Mouse (Mus musculus) heart, postnatal 36 days (tissue): ENCODE measurements around the gene Rab28. TPM values are rescaled to one million over a fixed set of nuclear protein-coding genes. Genes with fewer than 3 reads are reported as not detected.
"Not testable (repeated sequence)": the region's sequence is repeated elsewhere in the genome, so short reads cannot be mapped to it uniquely, and the experiment has no call there.

Experiments used
- DNase-seq, 2 experiments: peaks; one replicate each; pipeline ENCODE4 v3.0.0; 2021 to 2022
- intact Hi-C: fragments of 180-260 bp; cut with DNase I; formaldehyde crosslinking; loops from one replicate; pipeline ENCODE4 v1.15.1; 2025
- total RNA-seq, 2 experiments: library from RNA; stranded (reverse); gene quantifications; 2 replicates each; pipeline ENCODE4 v1.2.3; 2021

Gene Rab28
- total RNA-seq: 10 to 100 TPM; 88.5 to 91.7 TPM

DNA sequence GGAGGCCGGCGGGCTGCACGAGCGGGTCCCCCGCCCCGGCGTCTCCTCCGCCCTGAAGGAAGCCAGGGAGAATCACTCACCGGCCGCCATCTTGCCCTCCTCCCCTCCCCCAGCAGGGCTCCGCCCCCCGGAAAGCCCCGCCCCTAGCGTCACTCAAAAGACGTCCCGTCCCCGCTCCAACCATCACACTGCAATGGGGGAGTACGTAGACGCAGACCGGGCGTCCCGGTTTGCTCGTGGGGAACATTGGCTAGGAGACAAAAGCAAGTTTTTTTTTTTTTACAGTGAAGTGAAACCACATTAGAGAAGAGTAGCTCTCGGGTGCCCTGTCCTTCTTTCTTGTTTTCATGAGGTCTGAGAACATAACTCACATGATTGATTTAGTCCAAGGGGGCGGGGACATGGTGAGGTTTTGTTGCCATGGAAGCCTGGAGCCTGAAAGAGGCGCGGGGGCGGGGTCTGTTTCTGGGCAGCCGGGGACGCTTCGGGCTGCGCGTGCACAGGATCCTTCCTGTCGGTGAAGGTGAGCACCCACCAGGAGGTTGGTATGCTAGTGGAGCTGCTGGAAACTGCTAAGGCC, at the start of gene Rab28:
Gene Rab28, minus strand, starts transcription at position 107 of the 580 bp plus-strand sequence.
- intact Hi-C loops: loop anchor here (5.0 kb wide), 1 partner anchor 134 kb away; the partner anchor contains the start of gene Bod1l
- DNase-seq: peak; percentile 92 to 94

- DNase-seq: no peak
- intact Hi-C loops: no loop called here
Measured at GRCm38 (mm10) chr5:41757338-41757737, 49.4 kb upstream of the Rab28 start.

DNA sequence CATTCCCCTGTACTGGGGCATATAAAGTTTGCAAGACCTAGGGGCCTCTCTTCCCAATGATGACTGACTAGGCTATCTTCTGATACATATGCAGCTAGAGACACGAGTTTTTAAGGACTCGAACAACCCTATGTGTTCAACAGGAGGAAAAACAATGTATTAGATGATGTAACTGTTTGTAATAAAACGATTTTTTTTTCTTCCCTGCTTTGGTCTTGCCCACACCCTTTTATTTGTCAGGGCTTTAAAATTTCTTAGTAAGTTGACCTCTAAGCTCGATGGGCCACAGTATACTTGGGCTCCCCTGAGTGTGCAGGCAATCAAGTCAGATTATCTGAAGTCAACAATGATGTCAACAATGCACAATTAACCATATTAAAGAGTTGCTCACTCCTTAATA, 48.4 kb upstream of the Rab28 start:
- intact Hi-C loops: no loop called here
- DNase-seq: no peak

DNA sequence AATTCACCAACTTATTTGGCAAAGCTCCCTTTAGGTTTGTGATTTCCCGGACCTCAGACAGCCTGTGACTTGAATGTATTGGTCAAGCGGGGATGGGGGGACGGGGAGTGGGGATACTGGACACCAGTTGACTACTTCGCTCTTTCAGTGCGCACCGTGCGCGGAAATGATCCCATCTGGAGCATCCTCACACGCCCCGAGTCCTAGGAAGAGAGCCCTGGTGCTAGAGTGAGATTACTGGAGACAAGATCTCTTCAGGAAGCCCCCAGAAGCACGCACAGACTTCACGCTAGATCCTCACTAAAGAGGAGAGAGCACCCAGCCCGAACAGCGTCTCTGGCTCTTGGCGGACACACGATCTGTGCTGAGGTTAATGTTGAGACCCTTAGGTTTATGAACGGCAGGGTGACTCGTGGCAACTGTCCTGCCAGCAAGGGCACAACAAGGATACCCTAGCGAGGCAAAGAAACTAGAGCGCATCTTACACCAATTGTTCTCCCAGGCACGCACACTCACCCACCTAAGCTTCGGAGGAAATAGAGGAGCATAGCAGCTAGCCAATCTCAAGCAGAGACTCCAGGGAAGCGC, 47.5 kb upstream of the Rab28 start:
- DNase-seq: no peak
- intact Hi-C loops: no loop called here

DNA sequence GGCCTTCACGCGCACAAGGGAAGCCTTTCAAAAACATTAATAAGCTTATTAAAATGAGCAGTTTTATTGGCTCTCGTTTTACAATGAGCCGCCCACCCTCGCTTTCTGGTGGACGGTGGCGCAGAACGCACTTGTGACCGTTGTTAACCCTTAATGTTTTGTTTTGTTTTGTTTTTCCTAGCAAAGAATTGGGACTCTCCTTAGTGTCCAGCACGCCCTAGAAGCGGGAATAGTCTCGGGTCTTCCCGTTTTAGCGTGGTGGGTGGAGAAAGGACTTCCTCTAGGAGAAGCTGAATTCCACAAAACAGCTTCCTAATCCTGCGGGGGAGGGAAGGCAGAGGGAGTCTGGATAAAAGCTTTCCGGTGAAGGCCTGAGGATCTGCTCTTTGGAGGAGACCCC, 46.9 kb upstream of the Rab28 start:
- intact Hi-C loops: no loop called here
- DNase-seq: no peak

DNA sequence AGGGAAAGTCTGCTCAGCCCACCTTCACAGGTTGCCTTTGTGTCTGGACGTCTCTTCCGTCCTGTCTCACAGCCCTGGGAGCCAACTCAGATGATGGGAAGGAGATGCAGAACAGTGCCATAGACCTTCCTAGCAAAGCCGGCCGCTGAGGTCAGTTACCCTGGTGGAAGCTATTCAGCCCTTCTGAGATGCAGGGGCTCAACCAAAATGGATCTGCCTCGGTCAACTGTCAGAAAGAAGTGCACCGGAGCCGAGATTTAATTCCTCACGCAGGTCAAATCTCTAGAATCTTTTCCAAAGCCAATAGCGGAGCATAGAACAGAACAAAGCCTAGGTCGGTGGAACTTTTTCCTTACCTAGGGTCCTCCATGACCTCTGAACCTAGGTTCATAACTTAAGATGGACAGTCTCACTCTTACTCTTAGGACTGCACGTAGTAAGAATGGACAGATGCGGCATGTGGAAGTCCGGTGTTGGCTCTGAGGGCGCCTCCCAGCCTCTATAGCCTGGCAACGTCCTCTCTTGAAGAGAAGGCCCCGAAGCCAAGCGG, 46.3 kb upstream of the Rab28 start:
- intact Hi-C loops: no loop called here
- DNase-seq: no peak

GRCm38 (mm10) chr5:41752721-41753120, 44.8 kb upstream of the Rab28 start:
- no peak for DNase-seq
- intact Hi-C loops: no loop called here

- intact Hi-C loops: no loop called here
- DNase-seq: no peak
Measured at GRCm38 (mm10) chr5:41744898-41745780, 37.2 kb upstream of the Rab28 start.

- no peak for DNase-seq
- intact Hi-C loops: no loop called here
Measured at GRCm38 (mm10) chr5:41744234-41744633, 36.3 kb upstream of the Rab28 start.

DNA sequence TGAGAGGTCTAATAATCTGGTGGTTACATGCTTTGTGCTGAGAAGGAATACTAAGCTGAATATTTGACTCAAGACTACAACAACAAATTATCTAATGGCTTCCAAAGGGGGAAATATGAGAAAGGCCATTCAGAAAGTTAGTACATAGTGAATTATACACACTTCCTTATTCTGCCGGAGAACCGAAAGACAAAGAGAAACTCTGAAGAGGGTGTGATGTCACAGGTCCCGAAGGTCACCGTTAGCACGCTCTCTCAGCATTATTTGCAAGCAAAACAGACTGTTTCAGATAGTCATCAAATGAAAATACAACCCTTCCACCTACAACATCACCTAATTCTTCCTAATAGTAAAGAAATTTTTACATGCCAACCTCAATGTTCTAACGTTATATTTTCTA, 30.9 kb upstream of the Rab28 start:
- intact Hi-C loops: no loop called here
- no peak for DNase-seq

- intact Hi-C loops: no loop called here
- DNase-seq: no peak
Measured at GRCm38 (mm10) chr5:41737039-41737438, 29.1 kb upstream of the Rab28 start.

GRCm38 (mm10) chr5:41727017-41727416, 19.1 kb upstream of the Rab28 start:
- DNase-seq: no peak
- intact Hi-C loops: no loop called here

DNA sequence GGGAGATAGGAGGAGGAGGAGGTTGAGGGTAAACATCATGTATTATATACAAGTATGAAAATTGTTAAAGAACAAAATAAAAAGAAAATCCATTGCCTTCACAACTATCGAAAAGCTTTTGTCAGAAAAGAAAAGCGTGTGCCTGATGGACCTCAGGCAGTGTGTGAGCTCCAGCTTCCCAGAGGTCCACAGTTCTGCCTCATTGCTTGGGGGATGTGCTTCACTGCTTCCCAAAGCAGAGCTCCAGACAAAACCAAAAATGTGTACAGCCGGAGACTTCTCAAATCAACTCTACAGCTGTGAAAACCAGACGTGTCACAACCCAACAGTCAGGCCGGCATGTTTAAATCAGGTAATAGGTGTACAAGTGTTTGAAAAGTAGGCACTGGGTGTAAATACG, 17.6 kb upstream of the Rab28 start:
- no peak for DNase-seq
- intact Hi-C loops: no loop called here

- DNase-seq: peak; percentile 21 to 62
- intact Hi-C loops: loop anchor here (5.0 kb wide), 1 partner anchor 135 kb away; the partner anchor contains the start of gene Bod1l
Measured at GRCm38 (mm10) chr5:41707115-41708015, 592 bp downstream of the Rab28 start.

GRCm38 (mm10) chr5:41706777-41707114, 1.2 kb downstream of the Rab28 start:
- no peak for DNase-seq
- intact Hi-C loops: loop anchor here (5.0 kb wide), 1 partner anchor 136 kb away; the partner anchor contains the start of gene Bod1l

- DNase-seq, intact Hi-C loops: not testable (repeated sequence)
Measured at GRCm38 (mm10) chr5:41701085-41701484, 6.9 kb downstream of the Rab28 start.

DNA sequence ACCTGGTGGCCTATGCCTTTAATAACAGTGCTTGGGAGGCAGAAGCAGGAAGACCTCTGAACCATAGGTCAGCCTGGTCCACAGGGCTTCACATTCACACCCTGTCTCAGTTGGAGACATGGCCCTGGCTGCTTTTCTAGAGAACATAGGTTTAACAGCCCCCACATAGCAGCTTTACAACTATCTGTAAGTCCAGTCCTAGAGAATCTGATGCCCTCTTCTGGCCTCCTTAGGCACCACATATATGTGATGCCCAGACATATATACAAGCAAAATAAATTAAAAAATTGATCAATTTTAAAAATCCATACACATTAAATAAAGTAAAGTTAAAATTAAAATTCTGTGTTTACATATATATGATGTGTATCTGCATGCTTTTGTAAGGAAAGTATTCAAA, 10.0 kb downstream of the Rab28 start:
- no peak for DNase-seq
- intact Hi-C loops: no loop called here

DNA sequence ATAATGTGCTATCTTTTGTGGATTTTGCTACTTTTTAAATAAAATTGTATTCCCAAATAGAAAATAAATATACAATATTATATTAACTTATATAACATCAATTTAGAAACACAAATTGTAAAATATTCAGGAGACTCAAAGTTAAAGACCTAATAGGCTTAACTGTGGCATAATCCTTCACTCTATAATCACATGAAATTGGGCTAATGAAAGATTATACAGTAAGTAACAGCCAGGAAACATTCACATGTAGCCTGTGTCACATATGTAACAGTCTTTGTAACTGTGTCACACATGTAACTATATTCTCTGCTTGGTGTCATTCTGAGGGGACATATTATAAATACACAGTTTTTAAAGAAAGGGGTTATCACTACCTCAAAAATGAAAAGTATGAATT, 22.9 kb downstream of the Rab28 start:
- intact Hi-C loops: no loop called here
- DNase-seq: no peak

GRCm38 (mm10) chr5:41683976-41684375, 24.0 kb downstream of the Rab28 start:
- intact Hi-C loops: no loop called here

DNA sequence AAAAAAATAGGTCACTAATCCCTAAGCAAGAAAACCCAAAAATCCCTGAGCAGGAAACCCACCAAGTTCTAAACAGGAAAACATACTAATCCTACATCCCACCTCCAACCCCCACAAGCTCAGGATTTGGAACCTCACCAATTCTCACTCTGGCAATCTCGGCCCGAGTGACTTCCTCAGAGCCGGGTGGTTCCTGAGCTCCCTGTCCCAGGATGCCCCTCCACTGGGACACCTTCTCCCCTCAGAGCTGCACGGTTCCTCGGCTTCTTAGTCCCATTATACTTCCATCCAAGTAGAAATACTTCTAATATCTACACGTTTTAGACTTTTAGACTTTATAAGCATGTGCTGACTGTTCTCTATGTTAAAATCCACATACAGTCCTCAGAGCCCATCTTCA, 41.9 kb downstream of the Rab28 start:
- intact Hi-C loops: no loop called here
- DNase-seq: no peak

More at GRCm38 (mm10) chr5:41683976-41684375, 24.0 kb downstream of the Rab28 start:
- no peak for DNase-seq
